7 mouse cellular contexts compared by ENCODE assay signal in the genomic region with DNA sequence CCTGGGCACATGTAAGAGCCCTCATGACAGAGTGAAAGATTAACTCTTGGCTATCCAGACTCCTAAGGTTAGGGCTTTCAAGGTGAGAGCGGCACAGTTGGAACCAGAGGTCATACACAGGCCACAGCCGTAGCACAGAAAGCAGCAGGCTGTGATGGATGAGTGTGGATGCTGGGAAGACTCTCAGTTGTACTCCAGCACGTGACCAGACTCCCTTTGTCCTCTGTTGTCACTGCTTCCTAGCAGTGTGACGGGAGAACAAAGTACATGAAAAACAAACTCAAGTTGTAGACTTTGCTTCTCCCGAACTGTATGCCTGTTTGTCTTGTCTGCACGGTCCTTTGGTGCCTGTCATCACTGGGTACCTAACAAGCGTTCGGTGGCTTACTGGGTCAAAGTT. TPM values are rescaled to one million over a fixed set of nuclear protein-coding genes. Genes with fewer than 3 reads are reported as not detected.
DNase-seq lines count a peak whose midpoint lies in the region; ATAC-seq and TF ChIP-seq lines count a peak whose summit lies in the region.

No protein-coding gene starts in this region.

- no peak overlapping the region for H3K4me3 ChIP-seq in embryonic facial prominence, embryonic 10.5 days
- no peak overlapping the region for H3K4me3 ChIP-seq in kidney, embryonic 15.5 days (replicated peaks)
- no peak overlapping the region for H3K4me3 ChIP-seq in midbrain, embryonic 14.5 days (replicated peaks; ENCODE audit: low read depth, low read length)
- H3K4me3 ChIP-seq in forebrain, postnatal 0 days (ENCODE audit: low read depth, low read length) = no peak overlapping the region

- peaks cover 27% of the 10 kb centered on the region for H3K4me1 ChIP-seq in embryonic facial prominence, embryonic 10.5 days
- H3K4me1 ChIP-seq in kidney, embryonic 15.5 days = peaks cover 28% of the 10 kb centered on the region
- peaks cover 10% of the 10 kb centered on the region; the same call in 1 of the 2 replicates for H3K4me1 ChIP-seq in midbrain, embryonic 14.5 days (ENCODE audit: control insufficient read depth, insufficient read depth, low read length)
- no peaks in the 10 kb centered on the region for H3K4me1 ChIP-seq in forebrain, postnatal 0 days (ENCODE audit: insufficient read depth)

- no peaks in the 10 kb centered on the region for H3K27me3 ChIP-seq in embryonic facial prominence, embryonic 10.5 days (replicated peaks; ENCODE audit: low read depth, poor library complexity, severe bottlenecking)
- H3K27me3 ChIP-seq in kidney, embryonic 15.5 days = no peaks in the 10 kb centered on the region
- H3K27me3 ChIP-seq in midbrain, embryonic 14.5 days (ENCODE audit: control insufficient read depth, insufficient read depth, low read length) = no peaks in the 10 kb centered on the region
- no peaks in the 10 kb centered on the region for H3K27me3 ChIP-seq in forebrain, postnatal 0 days (ENCODE audit: insufficient read depth, low read length)

- no peaks in the 10 kb centered on the region for H3K9me3 ChIP-seq in embryonic facial prominence, embryonic 10.5 days
- H3K9me3 ChIP-seq in kidney, embryonic 15.5 days (replicated peaks) = no peaks in the 10 kb centered on the region
- no peaks in the 10 kb centered on the region for H3K9me3 ChIP-seq in midbrain, embryonic 14.5 days (ENCODE audit: control insufficient read depth, low read length)
- no peaks in the 10 kb centered on the region for H3K9me3 ChIP-seq in forebrain, postnatal 0 days (ENCODE audit: low read length)

- peak; percentile 12 for ATAC-seq in kidney, embryonic 15.5 days (replicated peaks; ENCODE audit: low FRiP score)
- ATAC-seq in midbrain, embryonic 14.5 days (ENCODE audit: low FRiP score, low TSS enrichment) = no peak
- ATAC-seq in forebrain, postnatal 0 days = no peak

- H3K27ac ChIP-seq in embryonic facial prominence, embryonic 10.5 days (replicated peaks) = 0 out of 2 replicates have a peak overlapping the region, but pooled peaks have one; percentile 30
- H3K27ac ChIP-seq in kidney, embryonic 15.5 days = no peak overlapping the region
- no peak overlapping the region for H3K27ac ChIP-seq in midbrain, embryonic 14.5 days (replicated peaks; ENCODE audit: low read depth, low read length)
- H3K27ac ChIP-seq in forebrain, postnatal 0 days (ENCODE audit: low read depth, low read length) = no peak overlapping the region

- peak overlapping the region; percentile 26 for H3K4me2 ChIP-seq in kidney, embryonic 15.5 days
- no peak overlapping the region for H3K4me2 ChIP-seq in midbrain, embryonic 14.5 days (ENCODE audit: low read length)
- no peak overlapping the region for H3K4me2 ChIP-seq in forebrain, postnatal 0 days (ENCODE audit: low read depth)

- peak; percentile 18 for DNase-seq in brain, adult 2 months (ENCODE audit: low read depth, low spot score)
- DNase-seq in embryonic facial prominence, embryonic 10.5 days (ENCODE audit: low spot score) = peak; percentile 19
- DNase-seq in midbrain, embryonic 14.5 days = peak; percentile 15
- no peak for DNase-seq in forebrain, postnatal 0 days
- DNase-seq in left cerebral cortex, adult 18-20 months (ENCODE audit: low spot score in 2 of 2) = no peak
- DNase-seq in cerebellum, postnatal 10 days = no peak

- no peaks in the 10 kb centered on the region for H3K36me3 ChIP-seq in embryonic facial prominence, embryonic 10.5 days (replicated peaks)
- H3K36me3 ChIP-seq in kidney, embryonic 15.5 days = no peaks in the 10 kb centered on the region
- no peaks in the 10 kb centered on the region for H3K36me3 ChIP-seq in midbrain, embryonic 14.5 days (ENCODE audit: control insufficient read depth, insufficient read depth, low read length)
- no peaks in the 10 kb centered on the region for H3K36me3 ChIP-seq in forebrain, postnatal 0 days (ENCODE audit: insufficient read depth)

- no peak overlapping the region for H3K9ac ChIP-seq in kidney, embryonic 15.5 days
- H3K9ac ChIP-seq in midbrain, embryonic 14.5 days (replicated peaks; ENCODE audit: low read length) = no peak overlapping the region
- no peak overlapping the region for H3K9ac ChIP-seq in forebrain, postnatal 0 days

- no peak for TF ChIP-seq CTCF in forebrain, postnatal 0 days (IDR thresholded peaks at IDR 0.05; ENCODE audit: low read depth)

- 48% methylated on average over 8 of the region's 8 CpGs for WGBS in embryonic facial prominence, embryonic 10.5 days
- 17% methylated on average over 8 of the region's 8 CpGs for WGBS in kidney, embryonic 15.5 days
- 23% methylated on average over 8 of the region's 8 CpGs for WGBS in midbrain, embryonic 14.5 days
- 46% methylated on average over 8 of the region's 8 CpGs for WGBS in forebrain, postnatal 0 days

RNA-seq across cellular contexts. Expression of gene Vwa8, which starts 1.8 kb away (rescaled TPM):
- polyA plus RNA-seq in embryonic facial prominence, embryonic 10.5 days (2016; fragmentation: Nextera tagmentation; extraction: Ambion mirVana) = 7.1 and 7.4 TPM in 2 replicates
- polyA plus RNA-seq in kidney, embryonic 15.5 days (2015; fragmentation: Nextera tagmentation; extraction: Ambion mirVana) = 13.3 and 14.6 TPM in 2 replicates
- polyA plus RNA-seq in midbrain, embryonic 14.5 days (2014; fragmentation: Nextera tagmentation; extraction: Ambion mirVana) = 5.6 and 8.0 TPM in 2 replicates
- 11.6 and 13.9 TPM in 2 replicates for total RNA-seq in forebrain, postnatal 0 days (2014; rRNA removed)
- polyA plus RNA-seq in forebrain, postnatal 0 days (2015; fragmentation: Nextera tagmentation; extraction: Ambion mirVana) = 4.7 and 5.1 TPM in 2 replicates
- 10 to 100 TPM; 33.7 to 36.3 TPM for total RNA-seq in left cerebral cortex, adult 18-20 months (2021)

Comparison
In these comparisons a context has a peak if more than half of its experiments do, and no peak if none do; other contexts are left out.
1. DNase-seq: peak in brain, adult 2 months (single experiment), embryonic facial prominence, embryonic 10.5 days (single experiment) and midbrain, embryonic 14.5 days (single experiment); none in forebrain, postnatal 0 days (single experiment), left cerebral cortex, adult 18-20 months (0 of 2) and cerebellum, postnatal 10 days (0 of 2).